Mouse (Mus musculus) forebrain, embryonic 13.5 days (tissue): ENCODE measurements around the gene Tmem56. TPM values are rescaled to one million over a fixed set of nuclear protein-coding genes. Genes with fewer than 3 reads are reported as not detected.
A peak's percentile ranks its signal among the peaks of the same experiment; 100 is the strongest.

Experiments
- ATAC-seq: fragments of 200-750 bp; cut with Nextera tagmentation; 2 replicates; pipeline ENCODE4 v1.8.0; 2017
- H3K27ac ChIP-seq: fragments of 300-500 bp; sonication (generic); 2 replicates; pipeline ENCODE4 v1.5.1; 2015; ENCODE audit warnings: inconsistent platforms, mild to moderate bottlenecking, moderate library complexity
- H3K27me3 ChIP-seq: fragments of 300-500 bp; sonication (generic); 2 replicates; pipeline ENCODE4 v1.6.1; 2015; ENCODE audit warnings: mild to moderate bottlenecking, inconsistent platforms
- H3K36me3 ChIP-seq: fragments of 300-500 bp; sonication (generic); 2 replicates; pipeline ENCODE4 v1.6.1; 2015; ENCODE audit warnings: mild to moderate bottlenecking, inconsistent platforms; ENCODE audit not compliant: poor library complexity, severe bottlenecking
- H3K4me1 ChIP-seq: fragments of 300-500 bp; sonication (generic); 2 replicates; pipeline ENCODE4 v1.6.1; 2015; ENCODE audit warnings: inconsistent platforms
- H3K4me2 ChIP-seq: fragments of 300-500 bp; sonication (generic); 2 replicates; pipeline ENCODE4 v1.6.1; 2015; ENCODE audit warnings: inconsistent platforms, mild to moderate bottlenecking, moderate library complexity
- H3K4me3 ChIP-seq: fragments of 300-500 bp; sonication (generic); 2 replicates; pipeline ENCODE4 v1.5.1; 2015; ENCODE audit warnings: mild to moderate bottlenecking, inconsistent platforms
- H3K9ac ChIP-seq: fragments of 300-500 bp; sonication (generic); 2 replicates; pipeline ENCODE4 v1.6.1; 2015; ENCODE audit warnings: mild to moderate bottlenecking, inconsistent platforms
- H3K9me3 ChIP-seq: fragments of 300-500 bp; sonication (generic); replicated peaks from 2 replicates; pipeline ENCODE4 v1.6.1; 2016; ENCODE audit warnings: inconsistent platforms
- WGBS: fragments of 180-500 bp; shearing (Covaris S2); methylation state at CpG from one replicate; pipeline ENCODE4 v1.1.7; 2015; 5-methylcytosine and 5-hydroxymethylcytosine counted together
- polyA plus RNA-seq: library from polyadenylated mRNA; unstranded; fragments of >200 nt; fragmentation: Nextera tagmentation; extraction: Ambion mirVana; gene quantifications from 2 replicates; pipeline ENCODE4 v1.2.1, GENCODE M21; 2015

The Tmem56 gene
- polyA plus RNA-seq, 1 experiment from 2014 or later = 2.1 TPM

- Histone ChIP-seq H3K27ac (no peak overlapping the region; the same call in 1 of the 2 replicates), H3K4me2 (no peak overlapping the region), H3K9ac (no peak overlapping the region), H3K4me1 (peaks cover 14% of the 10 kb centered on the region), H3K4me3 (no peak overlapping the region), H3K9me3 (no peaks in the 10 kb centered on the region), H3K27me3 (peaks cover 29% of the 10 kb centered on the region), H3K36me3 (no peaks in the 10 kb centered on the region)
- WGBS = 78% methylated on average over 10 of the region's 10 CpGs
- no peak for ATAC-seq
Measured at GRCm38 (mm10) chr3:121257418-121257817, 25.5 kb downstream of the Tmem56 start.

GRCm38 (mm10) chr3:121256131-121256530 is 26.8 kb downstream of the Tmem56 start:
- H3K4me2 ChIP-seq = no peak overlapping the region
- no peaks in the 10 kb centered on the region for H3K9me3 ChIP-seq
- WGBS = 91% methylated on average over 8 of the region's 8 CpGs
- H3K27ac ChIP-seq = no peak overlapping the region
- H3K9ac ChIP-seq = no peak overlapping the region
- H3K27me3 ChIP-seq = peaks cover 18% of the 10 kb centered on the region
- H3K4me3 ChIP-seq = no peak overlapping the region
- ATAC-seq = no peak
- H3K36me3 ChIP-seq = no peaks in the 10 kb centered on the region
- H3K4me1 ChIP-seq = peaks cover 11% of the 10 kb centered on the region; the same call in 1 of the 2 replicates

GRCm38 (mm10) chr3:121255501-121255900 is 27.4 kb downstream of the Tmem56 start:
- no peak overlapping the region for H3K4me2 ChIP-seq
- 89% methylated on average over 7 of the region's 7 CpGs for WGBS
- no peaks in the 10 kb centered on the region for H3K36me3 ChIP-seq
- H3K4me1 ChIP-seq = peaks cover 17% of the 10 kb centered on the region; the same call in 1 of the 2 replicates
- no peak for ATAC-seq
- no peak overlapping the region for H3K27ac ChIP-seq
- H3K27me3 ChIP-seq = peaks cover 12% of the 10 kb centered on the region
- H3K4me3 ChIP-seq = no peak overlapping the region
- H3K9me3 ChIP-seq = no peaks in the 10 kb centered on the region
- no peak overlapping the region for H3K9ac ChIP-seq

- Histone ChIP-seq H3K4me2 (no peak overlapping the region), H3K9ac (no peak overlapping the region), H3K4me3 (no peak overlapping the region), H3K36me3 (no peaks in the 10 kb centered on the region), H3K27ac (no peak overlapping the region), H3K4me1 (0 out of 2 replicates have a peak, but pooled peaks cover 8% of the 10 kb centered on the region), H3K27me3 (no peaks in the 10 kb centered on the region), H3K9me3 (no peaks in the 10 kb centered on the region)
- 79% methylated on average over 19 of the region's 19 CpGs for whole genome bisulfite sequencing
- no peak for ATAC-seq
Measured at GRCm38 (mm10) chr3:121250576-121251433, 32.1 kb downstream of the Tmem56 start.

GRCm38 (mm10) chr3:121250048-121250447 is 32.9 kb downstream of the Tmem56 start:
- whole genome bisulfite sequencing = 95% methylated on average over 9 of the region's 9 CpGs

GRCm38 (mm10) chr3:121242941-121243340 is 40.0 kb downstream of the Tmem56 start:
- no peak overlapping the region for H3K4me2 ChIP-seq
- peaks cover 25% of the 10 kb centered on the region for H3K4me1 ChIP-seq
- no peak overlapping the region for H3K4me3 ChIP-seq
- H3K27ac ChIP-seq = no peak overlapping the region
- H3K9ac ChIP-seq = no peak overlapping the region
- no peaks in the 10 kb centered on the region for H3K36me3 ChIP-seq
- ATAC-seq = no peak
- no peaks in the 10 kb centered on the region for H3K27me3 ChIP-seq
- no peaks in the 10 kb centered on the region for H3K9me3 ChIP-seq
- WGBS = 91% methylated on average over 4 of the region's 4 CpGs

More at GRCm38 (mm10) chr3:121250048-121250447, 32.9 kb downstream of the Tmem56 start:
- no peak overlapping the region for H3K9ac ChIP-seq
- ATAC-seq = no peak
- no peak overlapping the region for H3K27ac ChIP-seq
- no peaks in the 10 kb centered on the region for H3K9me3 ChIP-seq
- no peaks in the 10 kb centered on the region for H3K27me3 ChIP-seq
- 0 out of 2 replicates have a peak, but pooled peaks cover 8% of the 10 kb centered on the region for H3K4me1 ChIP-seq
- no peaks in the 10 kb centered on the region for H3K36me3 ChIP-seq
- H3K4me3 ChIP-seq = no peak overlapping the region
- H3K4me2 ChIP-seq = no peak overlapping the region

GRCm38 (mm10) chr3:121242111-121242936 is 40.6 kb downstream of the Tmem56 start:
- Histone ChIP-seq H3K4me1 (peaks cover 25% of the 10 kb centered on the region), H3K4me2 (no peak overlapping the region), H3K36me3 (no peaks in the 10 kb centered on the region), H3K9me3 (no peaks in the 10 kb centered on the region), H3K27ac (no peak overlapping the region), H3K27me3 (no peaks in the 10 kb centered on the region), H3K9ac (no peak overlapping the region), H3K4me3 (no peak overlapping the region)
- ATAC-seq = no peak
- 75% methylated on average over 9 of the region's 9 CpGs for WGBS

- H3K27ac ChIP-seq = peak overlapping the region; percentile 55
Measured at GRCm38 (mm10) chr3:121240362-121241040, 42.4 kb downstream of the Tmem56 start.

GRCm38 (mm10) chr3:121239096-121239495 is 43.8 kb downstream of the Tmem56 start:
- Histone ChIP-seq H3K4me2 (no peak overlapping the region), H3K36me3 (no peaks in the 10 kb centered on the region), H3K4me1 (peaks cover 25% of the 10 kb centered on the region), H3K9me3 (no peaks in the 10 kb centered on the region), H3K27me3 (no peaks in the 10 kb centered on the region), H3K4me3 (no peak overlapping the region), H3K27ac (peak overlapping the region; percentile 35; the same call in 1 of the 2 replicates), H3K9ac (no peak overlapping the region)
- 42% methylated on average over 8 of the region's 8 CpGs for WGBS
- peak; percentile 54; the same call in 1 of the 2 replicates for ATAC-seq

More at GRCm38 (mm10) chr3:121240362-121241040, 42.4 kb downstream of the Tmem56 start:
- Histone ChIP-seq H3K9ac (no peak overlapping the region), H3K4me1 (peaks cover 25% of the 10 kb centered on the region), H3K4me2 (peak overlapping the region; percentile 18), H3K27me3 (no peaks in the 10 kb centered on the region), H3K36me3 (no peaks in the 10 kb centered on the region), H3K4me3 (no peak overlapping the region), H3K9me3 (no peaks in the 10 kb centered on the region)
- peak; percentile 91 for ATAC-seq
- WGBS = 9% methylated on average over 8 of the region's 8 CpGs

GRCm38 (mm10) chr3:121224763-121225162 is 58.1 kb downstream of the Tmem56 start:
- H3K36me3 ChIP-seq = no peaks in the 10 kb centered on the region
- WGBS = 82% methylated on average over 8 of the region's 8 CpGs
- H3K4me2 ChIP-seq = no peak overlapping the region
- no peaks in the 10 kb centered on the region for H3K27me3 ChIP-seq
- no peak overlapping the region for H3K27ac ChIP-seq
- ATAC-seq = no peak
- H3K4me3 ChIP-seq = no peak overlapping the region
- H3K9ac ChIP-seq = no peak overlapping the region
- no peaks in the 10 kb centered on the region for H3K9me3 ChIP-seq
- no peaks in the 10 kb centered on the region for H3K4me1 ChIP-seq

GRCm38 (mm10) chr3:121224185-121224584 is 58.7 kb downstream of the Tmem56 start:
- H3K4me3 ChIP-seq = no peak overlapping the region
- whole genome bisulfite sequencing = 91% methylated on average over 6 of the region's 6 CpGs
- no peak for ATAC-seq

More at GRCm38 (mm10) chr3:121224185-121224584, 58.7 kb downstream of the Tmem56 start:
- H3K27me3 ChIP-seq = no peaks in the 10 kb centered on the region
- H3K36me3 ChIP-seq = no peaks in the 10 kb centered on the region
- no peaks in the 10 kb centered on the region for H3K9me3 ChIP-seq
- no peak overlapping the region for H3K27ac ChIP-seq
- H3K4me2 ChIP-seq = no peak overlapping the region
- H3K4me1 ChIP-seq = no peaks in the 10 kb centered on the region
- H3K9ac ChIP-seq = no peak overlapping the region
